Mouse (Mus musculus): Measurements from ENCODE around the gene Zc3h7b. TPM values are rescaled to one million over a fixed set of nuclear protein-coding genes. Genes with fewer than 3 reads are reported as not detected.
A peak's percentile ranks its signal among the peaks of the same experiment; 100 is the strongest.

The Zc3h7b gene
- polyA plus RNA-seq, 1 experiment from 2014 or later = 9.8 TPM

DNA sequence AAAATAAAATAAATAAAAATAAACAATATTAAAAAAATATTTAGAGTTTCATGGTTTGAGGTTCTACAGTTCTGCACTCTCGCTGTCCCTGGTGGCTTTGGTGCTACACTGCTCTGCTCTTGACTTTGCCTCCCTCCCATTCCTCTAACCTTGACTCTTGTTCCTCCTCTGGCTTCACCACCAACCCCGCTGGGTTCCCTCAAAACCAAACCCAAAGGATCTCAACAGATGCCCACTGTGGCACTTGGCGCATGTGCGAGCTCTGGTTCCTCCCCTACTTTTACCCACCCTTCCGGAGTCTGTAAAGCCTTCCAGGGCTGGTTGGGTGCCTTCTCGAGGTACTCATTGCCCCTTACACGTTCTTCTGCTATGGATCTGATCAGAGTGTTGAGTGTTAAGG is 97.4 kb downstream of the Zc3h7b start:
- Histone ChIP-seq H3K27ac (no peak overlapping the region), H3K9ac (no peak overlapping the region), H3K4me3 (no peak overlapping the region), H3K27me3 (replicated peaks) (peaks cover 5% of the 10 kb centered on the region), H3K4me1 (peaks cover 23% of the 10 kb centered on the region), H3K4me2 (no peak overlapping the region), H3K36me3 (peaks cover 10% of the 10 kb centered on the region), H3K9me3 (replicated peaks) (no peaks in the 10 kb centered on the region)
- 73% methylated on average over 7 of the region's 7 CpGs for WGBS (ENCODE audit: insufficient replicate concordance)
- no peak for ATAC-seq

DNA sequence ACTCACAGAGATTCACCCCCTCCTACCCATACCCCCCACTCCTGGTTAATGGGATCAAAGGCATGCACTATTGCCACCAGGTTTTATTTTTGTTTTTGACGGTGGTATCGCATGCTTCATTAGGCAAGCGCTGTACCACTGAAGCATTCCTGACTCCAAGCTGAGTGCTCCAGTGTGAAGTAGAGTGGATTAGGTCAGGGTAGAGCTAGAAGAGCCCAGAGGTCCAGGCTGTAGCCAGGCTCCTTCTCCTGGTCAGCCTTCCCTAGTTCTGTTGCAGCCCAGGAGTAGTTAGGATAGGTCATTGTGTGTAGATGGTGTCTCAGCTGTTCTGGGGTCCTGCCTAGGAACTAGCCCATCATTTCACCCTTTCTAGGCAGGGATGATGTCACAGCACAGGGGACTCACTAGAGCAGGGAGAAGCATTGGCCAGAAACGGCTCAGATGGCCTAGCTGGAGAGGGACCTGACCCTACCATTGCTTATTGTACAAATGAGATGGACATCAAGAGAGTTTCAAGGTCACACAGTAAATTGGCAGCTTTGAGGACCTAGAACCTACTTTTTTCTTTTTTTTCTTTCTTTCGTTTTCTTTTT is 100.3 kb downstream of the Zc3h7b start:
- 78% methylated on average over 5 of the region's 5 CpGs for whole genome bisulfite sequencing (ENCODE audit: insufficient replicate concordance)
- Histone ChIP-seq H3K36me3 (peaks cover 32% of the 10 kb centered on the region), H3K9ac (no peak overlapping the region), H3K27me3 (replicated peaks) (no peaks in the 10 kb centered on the region), H3K4me3 (no peak overlapping the region), H3K9me3 (replicated peaks) (no peaks in the 10 kb centered on the region), H3K4me1 (peaks cover 14% of the 10 kb centered on the region), H3K27ac (no peak overlapping the region), H3K4me2 (no peak overlapping the region)
- ATAC-seq = no peak

DNA sequence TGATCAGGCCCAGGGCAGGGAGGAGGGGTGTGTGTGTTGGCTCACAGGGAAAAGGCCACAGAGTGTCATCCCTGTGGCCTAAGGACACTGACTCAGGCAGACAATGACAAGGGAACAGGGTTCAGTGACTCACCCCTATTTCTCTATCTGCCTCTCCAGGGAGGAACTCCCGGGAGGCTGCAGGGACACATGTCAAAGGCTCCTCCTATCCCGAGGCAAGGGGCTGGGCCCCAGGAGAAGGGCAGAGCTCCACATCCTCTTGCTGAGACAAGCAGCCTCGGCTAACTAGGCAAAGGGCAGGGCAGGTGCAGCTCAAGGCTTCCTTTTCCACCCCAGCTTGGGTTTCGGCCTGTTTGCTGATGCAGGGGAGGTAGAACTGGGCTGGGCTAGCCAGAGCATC is 100.9 kb downstream of the Zc3h7b start:
- Histone ChIP-seq H3K36me3 (peaks cover 38% of the 10 kb centered on the region), H3K27me3 (replicated peaks) (no peaks in the 10 kb centered on the region), H3K4me1 (peaks cover 14% of the 10 kb centered on the region), H3K9ac (no peak overlapping the region), H3K9me3 (replicated peaks) (no peaks in the 10 kb centered on the region), H3K4me2 (no peak overlapping the region), H3K27ac (0 out of 2 replicates have a peak overlapping the region, but pooled peaks have one; percentile 39), H3K4me3 (no peak overlapping the region)
- ATAC-seq = no peak; the same call in 1 of the 2 replicates
- WGBS (ENCODE audit: insufficient replicate concordance) = 42% methylated on average over 4 of the region's 4 CpGs

Other genes with a start within 250 kb of the Zc3h7b start
- 11.8 and 13.4 TPM in 2 replicates for gene Ep300, start 159.7 kb upstream of the Zc3h7b start, polyA plus RNA-seq (2016; fragmentation: Nextera tagmentation; extraction: Ambion mirVana)
- 29.0 and 29.6 TPM in 2 replicates for gene L3mbtl2, start 81.2 kb upstream of the Zc3h7b start, polyA plus RNA-seq (2016; fragmentation: Nextera tagmentation; extraction: Ambion mirVana)
- gene Chadl, start 47.8 kb upstream of the Zc3h7b start, polyA plus RNA-seq (2016; fragmentation: Nextera tagmentation; extraction: Ambion mirVana) = 0.38 and 0.48 TPM in 2 replicates
- gene Rangap1, start 473 bp downstream of the Zc3h7b start, polyA plus RNA-seq (2016; fragmentation: Nextera tagmentation; extraction: Ambion mirVana) = 113 and 121 TPM in 2 replicates
- 8.4 and 9.5 TPM in 2 replicates for gene Tef, start 57.4 kb downstream of the Zc3h7b start, polyA plus RNA-seq (2016; fragmentation: Nextera tagmentation; extraction: Ambion mirVana)
- gene Tob2, start 113.7 kb downstream of the Zc3h7b start, polyA plus RNA-seq (2016; fragmentation: Nextera tagmentation; extraction: Ambion mirVana) = 12.8 and 14.5 TPM in 2 replicates
- 140 and 145 TPM in 2 replicates for gene Phf5a, start 126.9 kb downstream of the Zc3h7b start, polyA plus RNA-seq (2016; fragmentation: Nextera tagmentation; extraction: Ambion mirVana)
- gene Aco2, start 127.3 kb downstream of the Zc3h7b start, polyA plus RNA-seq (2016; fragmentation: Nextera tagmentation; extraction: Ambion mirVana) = 131 and 132 TPM in 2 replicates
- 87.2 and 96.3 TPM in 2 replicates for gene Polr3h, start 181.2 kb downstream of the Zc3h7b start, polyA plus RNA-seq (2016; fragmentation: Nextera tagmentation; extraction: Ambion mirVana)
- 1.8 and 2.5 TPM in 2 replicates for gene Csdc2, start 191.7 kb downstream of the Zc3h7b start, polyA plus RNA-seq (2016; fragmentation: Nextera tagmentation; extraction: Ambion mirVana)
- gene Pmm1, start 215.9 kb downstream of the Zc3h7b start, polyA plus RNA-seq (2016; fragmentation: Nextera tagmentation; extraction: Ambion mirVana) = 24.6 and 28.0 TPM in 2 replicates
- not detected in 2 replicates for gene 1700029P11Rik, start 235.5 kb downstream of the Zc3h7b start, polyA plus RNA-seq (2016; fragmentation: Nextera tagmentation; extraction: Ambion mirVana)
- 94.9 and 98.7 TPM in 2 replicates for gene Xrcc6, start 242.8 kb downstream of the Zc3h7b start, polyA plus RNA-seq (2016; fragmentation: Nextera tagmentation; extraction: Ambion mirVana)

All from liver, embryonic 12.5 days (tissue).